Comparison of ENCODE assay signal across 12 mouse cellular contexts in genomic region chr10:91430281-91430680, GRCm38 (mm10).
DNase-seq lines count a peak whose midpoint lies in the region; ATAC-seq and TF ChIP-seq lines count a peak whose summit lies in the region.
"Had no signal": no experiment of that assay in that cellular context is flagged by ENCODE, and none has a peak within 500 bp of the region (broad histone marks: within the 10 kb centered on the region; RNA-seq: fewer than 3 reads in every experiment).

No protein-coding gene starts in this region.

- no peak for DNase-seq in heart, adult 11 months
- DNase-seq in lung, postnatal 36 days = no peak
- peak; percentile 36 for DNase-seq in limb, embryonic 14.5 days (ENCODE audit: low spot score)
- DNase-seq in thymus, adult 2 months = no peak
- DNase-seq: adrenal gland, adult 2 months; cerebellum, postnatal 25 days; lung, postnatal 4 days; thymus, postnatal 4 days had no signal

- no peaks in the 10 kb centered on the region for H3K36me3 ChIP-seq in heart, embryonic 16.5 days (ENCODE audit: control insufficient read depth, insufficient read depth)
- H3K36me3 ChIP-seq in lung, embryonic 15.5 days = no peaks in the 10 kb centered on the region
- no peaks in the 10 kb centered on the region for H3K36me3 ChIP-seq in limb, embryonic 14.5 days (ENCODE audit: control insufficient read depth, insufficient read depth, low read length)
- H3K36me3 ChIP-seq in stomach, embryonic 15.5 days = no peaks in the 10 kb centered on the region
- H3K36me3 ChIP-seq in thymus, adult 2 months (ENCODE audit: control insufficient read depth, insufficient read depth, low read length) = no peaks in the 10 kb centered on the region

- no peak for ATAC-seq in heart, embryonic 16.5 days (replicated peaks; ENCODE audit: extremely low read depth, insufficient read depth, low FRiP score)
- no peak for ATAC-seq in lung, embryonic 15.5 days (ENCODE audit: borderline replicate concordance, extremely low read depth, low FRiP score, low TSS enrichment)
- no peak for ATAC-seq in limb, embryonic 14.5 days (ENCODE audit: low FRiP score, low read depth)
- no peak; the same call in 1 of the 2 replicates for ATAC-seq in stomach, embryonic 15.5 days (ENCODE audit: insufficient read depth, low FRiP score, low read depth)

- no peaks in the 10 kb centered on the region for H3K27me3 ChIP-seq in heart, embryonic 16.5 days (ENCODE audit: control insufficient read depth, insufficient read depth, low read length)
- H3K27me3 ChIP-seq in lung, embryonic 15.5 days = no peaks in the 10 kb centered on the region
- H3K27me3 ChIP-seq in limb, embryonic 14.5 days (ENCODE audit: control insufficient read depth, insufficient read depth, low read length) = no peaks in the 10 kb centered on the region
- H3K27me3 ChIP-seq in stomach, embryonic 15.5 days (replicated peaks) = no peaks in the 10 kb centered on the region
- H3K27me3 ChIP-seq in thymus, adult 2 months (ENCODE audit: control insufficient read depth, insufficient read depth, low read length) = no peaks in the 10 kb centered on the region

- no peak overlapping the region for H3K9ac ChIP-seq in heart, embryonic 16.5 days (ENCODE audit: low read length)
- H3K9ac ChIP-seq in lung, embryonic 15.5 days = no peak overlapping the region
- no peak overlapping the region for H3K9ac ChIP-seq in limb, embryonic 14.5 days (ENCODE audit: low read depth, low read length, severe bottlenecking)
- H3K9ac ChIP-seq in stomach, embryonic 15.5 days = no peak overlapping the region

- H3K4me3 ChIP-seq in heart, embryonic 16.5 days (ENCODE audit: low read length) = no peak overlapping the region
- no peak overlapping the region for H3K4me3 ChIP-seq in lung, embryonic 15.5 days
- H3K4me3 ChIP-seq in limb, embryonic 14.5 days (replicated peaks; ENCODE audit: low read length) = no peak overlapping the region
- no peak overlapping the region for H3K4me3 ChIP-seq in stomach, embryonic 15.5 days (replicated peaks)
- no peak overlapping the region for H3K4me3 ChIP-seq in thymus, adult 2 months (ENCODE audit: control insufficient read depth, insufficient read depth, low read length)

- peak overlapping the region; percentile 42 for H3K4me2 ChIP-seq in heart, embryonic 16.5 days (ENCODE audit: low read depth, low read length)
- peak overlapping the region; percentile 33; the same call in 1 of the 2 replicates for H3K4me2 ChIP-seq in lung, embryonic 15.5 days
- no peak overlapping the region for H3K4me2 ChIP-seq in limb, embryonic 14.5 days (replicated peaks; ENCODE audit: low read depth, low read length, severe bottlenecking)
- no peak overlapping the region for H3K4me2 ChIP-seq in stomach, embryonic 15.5 days
- H3K4me2 ChIP-seq: heart, embryonic 11.5 days had no signal

- H3K9me3 ChIP-seq in heart, embryonic 16.5 days (replicated peaks; ENCODE audit: control insufficient read depth, low read length) = no peaks in the 10 kb centered on the region
- no peaks in the 10 kb centered on the region for H3K9me3 ChIP-seq in lung, embryonic 15.5 days
- H3K9me3 ChIP-seq in limb, embryonic 14.5 days (ENCODE audit: control insufficient read depth, low read length) = no peaks in the 10 kb centered on the region
- no peaks in the 10 kb centered on the region for H3K9me3 ChIP-seq in stomach, embryonic 15.5 days

- H3K27ac ChIP-seq in heart, embryonic 16.5 days (ENCODE audit: low read length) = peak overlapping the region; percentile 53
- H3K27ac ChIP-seq in lung, embryonic 15.5 days = peak overlapping the region; percentile 38; the same call in 1 of the 2 replicates
- H3K27ac ChIP-seq in limb, embryonic 14.5 days (replicated peaks; ENCODE audit: low read depth, low read length) = no peak overlapping the region
- H3K27ac ChIP-seq in stomach, embryonic 15.5 days = peak overlapping the region; percentile 28; the same call in 1 of the 2 replicates
- no peak overlapping the region for H3K27ac ChIP-seq in thymus, adult 2 months (ENCODE audit: control insufficient read depth, insufficient read depth, low read length)

- TF ChIP-seq POLR2A in limb, embryonic 14.5 days (IDR thresholded peaks at IDR 0.05; ENCODE audit: borderline replicate concordance, extremely low read depth, insufficient read depth, insufficient read length) = no peak
- no peak for TF ChIP-seq POLR2A in thymus, adult 2 months (IDR thresholded peaks at IDR 0.05; ENCODE audit: control insufficient read depth, extremely low read depth, insufficient read depth, low read length, poor library complexity)

- H3K4me1 ChIP-seq in heart, embryonic 16.5 days (ENCODE audit: control insufficient read depth, insufficient read depth, low read length) = peaks cover 13% of the 10 kb centered on the region
- H3K4me1 ChIP-seq in lung, embryonic 15.5 days = no peaks in the 10 kb centered on the region
- peaks cover 6% of the 10 kb centered on the region for H3K4me1 ChIP-seq in limb, embryonic 14.5 days (ENCODE audit: control insufficient read depth, insufficient read depth, low read length)
- H3K4me1 ChIP-seq in stomach, embryonic 15.5 days = 0 out of 2 replicates have a peak, but pooled peaks cover 10% of the 10 kb centered on the region
- no peaks in the 10 kb centered on the region for H3K4me1 ChIP-seq in thymus, adult 2 months (replicated peaks; ENCODE audit: control insufficient read depth, insufficient read depth, low read length)

- no peak for TF ChIP-seq CTCF in thymus, adult 2 months (IDR thresholded peaks at IDR 0.05; ENCODE audit: borderline replicate concordance, control insufficient read depth, extremely low read depth, insufficient read depth, low read length, poor library complexity)

- 36% methylated on average over 5 of the region's 5 CpGs for WGBS in heart, embryonic 16.5 days
- WGBS in lung, embryonic 15.5 days = 8% methylated on average over 5 of the region's 5 CpGs
- WGBS in limb, embryonic 14.5 days = 39% methylated on average over 5 of the region's 5 CpGs
- 11% methylated on average over 5 of the region's 5 CpGs for WGBS in stomach, embryonic 15.5 days
- 45% methylated on average over 5 of the region's 5 CpGs for WGBS in thymus, adult 2 months

Comparison
In these comparisons a context has a peak if more than half of its experiments do, and no peak if none do; other contexts are left out.
1. H3K27ac ChIP-seq: peak in heart, embryonic 16.5 days (single experiment), lung, embryonic 15.5 days (single experiment) and stomach, embryonic 15.5 days (single experiment); none in limb, embryonic 14.5 days (single experiment) and thymus, adult 2 months (single experiment).
2. H3K4me2 ChIP-seq: peak in heart, embryonic 16.5 days (single experiment) and lung, embryonic 15.5 days (single experiment); none in limb, embryonic 14.5 days (single experiment) and stomach, embryonic 15.5 days (single experiment).